Mouse (Mus musculus) CH12.LX (cell line): ENCODE data around the gene Ctbp2.

Experiments used
- CTCF ChIP-seq, 2 experiments: IDR thresholded peaks in 1 of 2; conservative IDR thresholded peaks in 1 of 2; 2 replicates each; pipeline ENCODE4 v1.5.1; 2011 to 2012; ENCODE audit warnings: low read depth in 2 of 2, low read length in 2 of 2, improper control_type of control experiment in 1 of 2, inconsistent platforms in 1 of 2, mild to moderate bottlenecking in 1 of 2, moderate library complexity in 1 of 2
- NELFE ChIP-seq: IDR thresholded peaks from 2 replicates; pipeline ENCODE4 v1.6.1; 2011; ENCODE audit warnings: low read depth, low read length, improper control_type of control experiment
- POLR2A ChIP-seq: IDR thresholded peaks from 2 replicates; pipeline ENCODE4 v1.6.1; 2011; ENCODE audit warnings: low read depth, mild to moderate bottlenecking, improper control_type of control experiment, low read length
- POLR2AphosphoS2 ChIP-seq: IDR thresholded peaks from 2 replicates; pipeline ENCODE4 v1.6.1; 2011; ENCODE audit warnings: low read depth, low read length, improper control_type of control experiment
- UBTF ChIP-seq: IDR thresholded peaks from 2 replicates; pipeline ENCODE4 v1.6.1; 2012; ENCODE audit warnings: low read depth, mild to moderate bottlenecking, inconsistent platforms, low read length, improper control_type of control experiment, moderate library complexity

GRCm38 (mm10) chr7:133085408-133085807 lies 38.7 kb downstream of the Ctbp2 start:
- TF ChIP-seq POLR2A (no peak), NELFE (no peak), UBTF (no peak), CTCF (conservative IDR thresholded peaks at IDR 0.05 in 1 of 2, IDR thresholded peaks at IDR 0.05 in 1 of 2; ENCODE audit: low read depth in 2 of 2, low read length in 2 of 2) (no peak), POLR2AphosphoS2 (no peak)
